Comparison of ENCODE assay signal across 21 mouse cellular contexts in genomic region chrX:164406133-164407022, GRCm38 (mm10). TPM values are rescaled to one million over a fixed set of nuclear protein-coding genes. Genes with fewer than 3 reads are reported as not detected.
A peak's percentile ranks its signal among the peaks of the same experiment; 100 is the strongest.
DNase-seq lines count a peak whose midpoint lies in the region; ATAC-seq and TF ChIP-seq lines count a peak whose summit lies in the region.
"Had no signal": no experiment of that assay in that cellular context is flagged by ENCODE, and none has a peak within 500 bp of the region (broad histone marks: within the 10 kb centered on the region; RNA-seq: fewer than 3 reads in every experiment).

No protein-coding gene starts in this region.

- H3K9me3 ChIP-seq in lung, postnatal 0 days (ENCODE audit: low read length) = no peaks in the 10 kb centered on the region
- H3K9me3 ChIP-seq in hindbrain, embryonic 10.5 days = no peaks in the 10 kb centered on the region
- H3K9me3 ChIP-seq in liver, embryonic 11.5 days (ENCODE audit: control insufficient read depth, low read length) = no peaks in the 10 kb centered on the region
- no peaks in the 10 kb centered on the region for H3K9me3 ChIP-seq in limb, embryonic 10.5 days (replicated peaks)
- H3K9me3 ChIP-seq: forebrain, embryonic 10.5 days; limb, embryonic 13.5 days; liver, embryonic 15.5 days; megakaryocyte, embryonic 14.5 days; neural tube, embryonic 15.5 days had no signal

- ATAC-seq in lung, postnatal 0 days = peak; percentile 70
- no peak for ATAC-seq in liver, embryonic 11.5 days (replicated peaks; ENCODE audit: low FRiP score)
- ATAC-seq: hindbrain, embryonic 16.5 days had no signal

- H3K4me2 ChIP-seq in lung, postnatal 0 days (replicated peaks; ENCODE audit: low read depth, low read length) = no peak overlapping the region
- H3K4me2 ChIP-seq in liver, embryonic 11.5 days = no peak overlapping the region
- H3K4me2 ChIP-seq: limb, embryonic 13.5 days; liver, embryonic 15.5 days; neural tube, embryonic 15.5 days had no signal

- WGBS in lung, postnatal 0 days = 58% methylated on average over 9 of the region's 9 CpGs
- 75% methylated on average over 9 of the region's 9 CpGs for WGBS in hindbrain, embryonic 10.5 days
- WGBS in liver, embryonic 11.5 days = 69% methylated on average over 9 of the region's 9 CpGs
- WGBS in limb, embryonic 10.5 days = 77% methylated on average over 9 of the region's 9 CpGs

- no peak overlapping the region for H3K27ac ChIP-seq in lung, postnatal 0 days (ENCODE audit: low read length)
- H3K27ac ChIP-seq in hindbrain, embryonic 10.5 days = no peak overlapping the region
- H3K27ac ChIP-seq in liver, embryonic 11.5 days (ENCODE audit: low read depth, low read length) = no peak overlapping the region
- H3K27ac ChIP-seq in limb, embryonic 10.5 days = no peak overlapping the region
- H3K27ac ChIP-seq: forebrain, embryonic 10.5 days; limb, embryonic 13.5 days; liver, embryonic 15.5 days; neural tube, embryonic 15.5 days had no signal

- H3K4me1 ChIP-seq in lung, postnatal 0 days (ENCODE audit: insufficient read depth, low read depth, low read length) = no peaks in the 10 kb centered on the region
- H3K4me1 ChIP-seq in hindbrain, embryonic 10.5 days (replicated peaks) = no peaks in the 10 kb centered on the region
- H3K4me1 ChIP-seq in liver, embryonic 11.5 days (replicated peaks; ENCODE audit: control insufficient read depth, insufficient read depth, low read length) = no peaks in the 10 kb centered on the region
- no peaks in the 10 kb centered on the region for H3K4me1 ChIP-seq in limb, embryonic 10.5 days
- H3K4me1 ChIP-seq: forebrain, embryonic 10.5 days; limb, embryonic 13.5 days; liver, embryonic 15.5 days; megakaryocyte, embryonic 14.5 days; neural tube, embryonic 15.5 days had no signal

- TF ChIP-seq EP300 in lung, postnatal 0 days (IDR thresholded peaks at IDR 0.05) = peak; percentile 19; the same call in 1 of the 2 replicates

- no peaks in the 10 kb centered on the region for H3K27me3 ChIP-seq in lung, postnatal 0 days (replicated peaks; ENCODE audit: insufficient read depth, low read length)
- H3K27me3 ChIP-seq in hindbrain, embryonic 10.5 days (ENCODE audit: insufficient read depth, poor library complexity, severe bottlenecking) = peaks cover 28% of the 10 kb centered on the region
- H3K27me3 ChIP-seq in liver, embryonic 11.5 days (replicated peaks; ENCODE audit: control insufficient read depth, insufficient read depth, low read length) = peaks cover 2% of the 10 kb centered on the region; the same call in 1 of the 2 replicates
- H3K27me3 ChIP-seq in limb, embryonic 10.5 days (ENCODE audit: low read depth, poor library complexity, severe bottlenecking) = peaks cover 87% of the 10 kb centered on the region
- H3K27me3 ChIP-seq: CH12.LX; liver, embryonic 15.5 days; neural tube, embryonic 15.5 days had no signal

- DNase-seq in CD4-positive helper T cell, adult 2 months (ENCODE audit: low read depth, low spot score) = peak; percentile 39
- peak; percentile 51 for DNase-seq in CD4-positive, CD25-positive, alpha-beta regulatory T cell, adult 2 months (ENCODE audit: low read depth, low spot score)
- DNase-seq in lung, postnatal 0 days (ENCODE audit: low spot score) = peak; percentile 58
- DNase-seq in thymus, postnatal 0 days (ENCODE audit: low spot score) = peak; percentile 44
- DNase-seq in hindbrain, embryonic 10.5 days (ENCODE audit: low spot score) = no peak
- DNase-seq in liver, embryonic 11.5 days (ENCODE audit: low spot score) = no peak
- DNase-seq in limb, embryonic 10.5 days (ENCODE audit: low spot score) = no peak
- DNase-seq: adrenal gland, postnatal 36 days; cerebellum, adult 2 months; heart, postnatal 36 days; kidney, adult 8-10 months; kidney, postnatal 36 days; midbrain, embryonic 14.5 days had no signal

- H3K9ac ChIP-seq in lung, postnatal 0 days (replicated peaks; ENCODE audit: low read depth) = no peak overlapping the region
- H3K9ac ChIP-seq in liver, embryonic 11.5 days (ENCODE audit: low read depth, low read length) = no peak overlapping the region
- H3K9ac ChIP-seq: limb, embryonic 13.5 days; liver, embryonic 15.5 days; neural tube, embryonic 15.5 days had no signal

- no peak overlapping the region for H3K4me3 ChIP-seq in lung, postnatal 0 days (ENCODE audit: low read depth, low read length)
- no peak overlapping the region for H3K4me3 ChIP-seq in hindbrain, embryonic 10.5 days
- no peak overlapping the region for H3K4me3 ChIP-seq in liver, embryonic 11.5 days (ENCODE audit: low read depth, low read length)
- no peak overlapping the region for H3K4me3 ChIP-seq in limb, embryonic 10.5 days
- H3K4me3 ChIP-seq: forebrain, embryonic 10.5 days; limb, embryonic 13.5 days; liver, embryonic 15.5 days; megakaryocyte, embryonic 14.5 days; myocyte; neural tube, embryonic 15.5 days had no signal

- TF ChIP-seq CTCF in lung, postnatal 0 days (IDR thresholded peaks at IDR 0.05) = no peak

- H3K36me3 ChIP-seq in lung, postnatal 0 days (ENCODE audit: insufficient read depth, low read length) = no peaks in the 10 kb centered on the region
- H3K36me3 ChIP-seq in hindbrain, embryonic 10.5 days = no peaks in the 10 kb centered on the region
- H3K36me3 ChIP-seq in liver, embryonic 11.5 days (ENCODE audit: control insufficient read depth, insufficient read depth, low read length) = no peaks in the 10 kb centered on the region
- no peaks in the 10 kb centered on the region for H3K36me3 ChIP-seq in limb, embryonic 10.5 days
- H3K36me3 ChIP-seq: forebrain, embryonic 10.5 days; limb, embryonic 13.5 days; liver, embryonic 15.5 days; neural tube, embryonic 15.5 days had no signal

RNA-seq across cellular contexts. Expression of gene Piga, which starts 13.2 kb away (rescaled TPM):
- polyA plus RNA-seq in lung, postnatal 0 days (2015; fragmentation: Nextera tagmentation; extraction: Ambion mirVana) = 6.1 and 7.0 TPM in 2 replicates
- polyA plus RNA-seq in thymus, postnatal 0 days (2015; fragmentation: Nextera tagmentation; extraction: Ambion mirVana) = 10.7 and 11.0 TPM in 2 replicates
- 12.1 and 19.1 TPM in 2 replicates for polyA plus RNA-seq in hindbrain, embryonic 10.5 days (2016; fragmentation: Nextera tagmentation; extraction: Ambion mirVana)
- 28.1 and 31.9 TPM in 2 replicates for polyA plus RNA-seq in liver, embryonic 11.5 days (2014; fragmentation: Nextera tagmentation; extraction: Ambion mirVana)
- 22.0 and 23.0 TPM in 2 replicates for polyA plus RNA-seq in limb, embryonic 10.5 days (2016; fragmentation: Nextera tagmentation; extraction: Ambion mirVana)

RNA-seq across cellular contexts. Expression of gene Asb11, which starts 30.4 kb away (rescaled TPM):
- polyA plus RNA-seq in lung, postnatal 0 days (2015; fragmentation: Nextera tagmentation; extraction: Ambion mirVana) = 0.70 and 1.3 TPM in 2 replicates
- not detected in 2 replicates for polyA plus RNA-seq in thymus, postnatal 0 days (2015; fragmentation: Nextera tagmentation; extraction: Ambion mirVana)
- not detected in 2 replicates for polyA plus RNA-seq in hindbrain, embryonic 10.5 days (2016; fragmentation: Nextera tagmentation; extraction: Ambion mirVana)
- polyA plus RNA-seq in liver, embryonic 11.5 days (2014; fragmentation: Nextera tagmentation; extraction: Ambion mirVana) = not detected in 2 replicates
- 0.16 TPM in 1 of 2 replicates, not detected in the other for polyA plus RNA-seq in limb, embryonic 10.5 days (2016; fragmentation: Nextera tagmentation; extraction: Ambion mirVana)
- polyA plus RNA-seq: forebrain, embryonic 10.5 days; hindbrain, embryonic 16.5 days; limb, embryonic 13.5 days; midbrain, embryonic 14.5 days; neural tube, embryonic 15.5 days had no signal

RNA-seq across cellular contexts. Expression of gene Vegfd, which starts 33.2 kb away (rescaled TPM):
- polyA plus RNA-seq in lung, postnatal 0 days (2015; fragmentation: Nextera tagmentation; extraction: Ambion mirVana) = 26.6 and 26.8 TPM in 2 replicates
- 0.64 TPM in 2 replicates for polyA plus RNA-seq in thymus, postnatal 0 days (2015; fragmentation: Nextera tagmentation; extraction: Ambion mirVana)
- polyA plus RNA-seq in hindbrain, embryonic 10.5 days (2016; fragmentation: Nextera tagmentation; extraction: Ambion mirVana) = 1.2 and 2.4 TPM in 2 replicates
- 0.99 and 1.1 TPM in 2 replicates for polyA plus RNA-seq in liver, embryonic 11.5 days (2014; fragmentation: Nextera tagmentation; extraction: Ambion mirVana)
- 6.3 and 9.6 TPM in 2 replicates for polyA plus RNA-seq in limb, embryonic 10.5 days (2016; fragmentation: Nextera tagmentation; extraction: Ambion mirVana)

Comparison
In these comparisons a context has a peak if more than half of its experiments do, and no peak if none do; other contexts are left out.
1. DNase-seq: peak in CD4-positive helper T cell, adult 2 months (single experiment), CD4-positive, CD25-positive, alpha-beta regulatory T cell, adult 2 months (single experiment), lung, postnatal 0 days (single experiment) and thymus, postnatal 0 days (single experiment); none in hindbrain, embryonic 10.5 days (single experiment), liver, embryonic 11.5 days (single experiment) and limb, embryonic 10.5 days (single experiment).